Mouse (Mus musculus) left cerebral cortex, adult 8-10 months (tissue): ENCODE measurements around the gene Ryr3. TPM values are rescaled to one million over a fixed set of nuclear protein-coding genes. Genes with fewer than 3 reads are reported as not detected.
A peak's percentile ranks its signal among the peaks of the same experiment; 100 is the strongest.

ENCODE experiments used
- DNase-seq, 2 experiments: peaks; one replicate each; pipeline ENCODE4 v3.0.0; 2022; ENCODE audit warnings: low spot score in 2 of 2
- total RNA-seq, 4 experiments: library from RNA; stranded (reverse); gene quantifications; 2 replicates each; pipeline ENCODE4 v1.2.4; 2022

Ryr3 gene
- total RNA-seq, result 10 to 100 TPM; 35.9 to 40.1 (median 38.6) TPM

GRCm38 (mm10) chr2:113216746-113217461, at the start of gene Ryr3:
Gene Ryr3, minus strand, starts transcription at chr2:113217096.
- peak; percentile 54 to 57 for DNase-seq

GRCm38 (mm10) chr2:113238871-113239270, 22.0 kb upstream of the Ryr3 start:
- no peak for DNase-seq

- no peak for DNase-seq
Observed at GRCm38 (mm10) chr2:113236993-113237392, 20.1 kb upstream of the Ryr3 start.

- no peak for DNase-seq
Observed at GRCm38 (mm10) chr2:113234559-113234958, 17.7 kb upstream of the Ryr3 start.

GRCm38 (mm10) chr2:113233356-113233755, 16.5 kb upstream of the Ryr3 start:
- DNase-seq, result no peak

GRCm38 (mm10) chr2:113216105-113216745, 671 bp downstream of the Ryr3 start:
- DNase-seq, result peak in 1 of 2 experiments; percentile 34

- no peak for DNase-seq
Observed at GRCm38 (mm10) chr2:113210023-113210422, 6.9 kb downstream of the Ryr3 start.

GRCm38 (mm10) chr2:113209263-113209662, 7.6 kb downstream of the Ryr3 start:
- DNase-seq, result no peak

GRCm38 (mm10) chr2:113202857-113203256, 14.0 kb downstream of the Ryr3 start:
- no peak for DNase-seq

- no peak for DNase-seq
Observed at GRCm38 (mm10) chr2:113199030-113199679, 17.7 kb downstream of the Ryr3 start.

GRCm38 (mm10) chr2:113187158-113187557, 29.7 kb downstream of the Ryr3 start:
- no peak for DNase-seq

GRCm38 (mm10) chr2:113181701-113182100, 35.2 kb downstream of the Ryr3 start:
- no peak for DNase-seq

GRCm38 (mm10) chr2:113178047-113178446, 38.8 kb downstream of the Ryr3 start:
- DNase-seq, result no peak

- DNase-seq, result no peak
Observed at GRCm38 (mm10) chr2:113176337-113176736, 40.6 kb downstream of the Ryr3 start.

GRCm38 (mm10) chr2:113168096-113168495, 48.8 kb downstream of the Ryr3 start:
- no peak for DNase-seq

GRCm38 (mm10) chr2:113161494-113161893, 55.4 kb downstream of the Ryr3 start:
- peak; percentile 8 to 54 for DNase-seq

GRCm38 (mm10) chr2:113137766-113138165, 79.1 kb downstream of the Ryr3 start:
- DNase-seq, result no peak

- no peak for DNase-seq
Observed at GRCm38 (mm10) chr2:113123476-113123875, 93.4 kb downstream of the Ryr3 start.

GRCm38 (mm10) chr2:113119080-113119479, 97.8 kb downstream of the Ryr3 start:
- DNase-seq, result no peak

GRCm38 (mm10) chr2:113116788-113117187, 100.1 kb downstream of the Ryr3 start:
- no peak for DNase-seq

- DNase-seq, result no peak
Observed at GRCm38 (mm10) chr2:113115897-113116283, 101.0 kb downstream of the Ryr3 start.

- DNase-seq, result peak in 1 of 2 experiments; percentile 25
Observed at GRCm38 (mm10) chr2:113115248-113115896, 101.5 kb downstream of the Ryr3 start.
